Mouse (Mus musculus) spleen, adult 18-20 months (tissue): ENCODE measurements around the gene Epb41l1.
"Not testable (repeated sequence)": the region's sequence is repeated elsewhere in the genome, so short reads cannot be mapped to it uniquely, and the experiment has no call there.

ENCODE experiments used
- DNase-seq, 2 experiments: peaks; one replicate each; pipeline ENCODE4 v3.0.0; 2022; ENCODE audit warnings: mixed read lengths in 2 of 2

Gene Epb41l1

GRCm38 (mm10) chr2:156490176-156490575 lies 69.5 kb downstream of the Epb41l1 start:
- no peak for DNase-seq

- no peak for DNase-seq
These were observed 71.1 kb downstream of the Epb41l1 start for GRCm38 (mm10) chr2:156491796-156492195.

- no peak for DNase-seq
These were observed 73.1 kb downstream of the Epb41l1 start for GRCm38 (mm10) chr2:156493766-156494165.

DNA sequence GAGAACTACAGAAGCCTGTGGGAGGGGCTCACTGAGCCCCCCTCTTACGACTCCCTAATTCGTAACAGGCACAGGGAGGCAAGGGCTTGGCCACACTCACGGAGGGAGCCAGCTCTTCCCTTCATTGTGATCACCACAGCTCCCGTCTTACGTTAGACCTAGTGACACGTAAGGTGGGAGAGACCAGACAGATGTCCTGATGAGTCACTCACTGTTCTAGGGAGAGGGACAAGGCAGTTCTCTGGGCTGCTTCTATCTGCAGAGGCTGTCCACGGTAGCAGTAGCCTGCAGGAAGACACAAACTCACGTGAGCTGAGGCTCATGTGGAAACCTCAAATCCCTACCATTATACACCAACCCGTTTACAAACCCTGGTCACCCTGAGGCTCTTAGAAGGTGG lies 73.8 kb downstream of the Epb41l1 start:
- no peak for DNase-seq

DNA sequence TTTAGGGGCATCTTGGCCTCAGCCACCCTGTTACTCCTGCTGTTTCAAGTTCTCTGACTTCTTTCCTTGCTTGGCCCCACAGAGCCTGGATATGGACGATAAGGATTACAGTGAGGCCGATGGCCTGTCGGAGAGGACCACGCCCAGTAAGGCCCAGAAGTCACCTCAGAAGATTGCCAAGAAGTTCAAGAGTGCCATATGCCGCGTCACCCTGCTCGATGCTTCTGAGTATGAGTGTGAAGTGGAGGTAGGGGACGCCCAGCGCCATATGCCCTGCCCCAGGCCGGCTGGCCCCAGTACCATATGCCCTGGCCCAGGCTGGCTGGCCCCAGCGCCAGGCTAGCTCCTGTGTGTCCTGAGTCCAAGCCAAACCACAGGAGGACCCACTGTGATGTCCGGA lies 74.2 kb downstream of the Epb41l1 start:
- no peak for DNase-seq

GRCm38 (mm10) chr2:156496816-156497566 lies 76.3 kb downstream of the Epb41l1 start:
- DNase-seq, result no peak

DNA sequence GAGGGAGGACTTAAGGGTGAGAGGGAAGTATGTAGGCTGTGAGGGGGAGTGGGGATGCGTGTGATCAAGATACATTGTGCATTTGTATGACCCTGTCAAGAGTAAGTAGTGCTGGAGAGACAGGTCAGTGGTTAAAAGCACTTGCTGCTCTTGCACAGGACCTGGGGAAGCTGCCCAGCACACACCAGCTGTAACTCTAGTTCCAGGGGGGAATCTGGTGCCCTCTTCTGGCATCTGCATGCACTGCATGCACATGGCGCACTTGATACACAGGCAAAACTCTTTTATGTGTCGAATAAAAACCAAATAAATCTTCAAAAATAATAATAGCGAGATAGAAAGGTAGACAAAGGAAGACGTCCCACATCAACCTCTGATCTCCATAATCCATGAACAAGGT lies 77.2 kb downstream of the Epb41l1 start:
- peak in 1 of 2 experiments; percentile 40 for DNase-seq

DNA sequence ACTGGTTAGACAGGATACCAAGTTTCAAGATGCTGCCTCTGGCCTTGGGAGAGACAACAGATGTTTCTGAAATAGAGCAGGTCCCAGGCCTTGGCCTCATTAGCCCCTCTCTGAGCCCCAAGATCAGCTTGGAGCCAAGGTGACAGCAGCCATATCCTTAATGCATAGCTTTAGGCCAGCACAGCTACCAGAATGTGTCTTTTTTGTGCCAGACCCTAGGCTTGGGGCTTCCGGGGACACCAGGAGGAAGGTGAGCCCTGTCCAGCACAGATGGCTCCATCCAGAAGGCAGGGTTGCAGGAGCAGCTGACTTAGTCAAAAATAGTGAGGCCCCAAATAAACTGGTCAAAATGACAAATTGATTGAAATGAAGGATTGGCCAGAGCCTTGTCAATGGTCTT lies 80.3 kb downstream of the Epb41l1 start:
- DNase-seq, result no peak

GRCm38 (mm10) chr2:156505533-156505932 lies 84.8 kb downstream of the Epb41l1 start:
- no peak for DNase-seq

- no peak for DNase-seq
These were observed 91.3 kb downstream of the Epb41l1 start for GRCm38 (mm10) chr2:156512028-156512427.

DNA sequence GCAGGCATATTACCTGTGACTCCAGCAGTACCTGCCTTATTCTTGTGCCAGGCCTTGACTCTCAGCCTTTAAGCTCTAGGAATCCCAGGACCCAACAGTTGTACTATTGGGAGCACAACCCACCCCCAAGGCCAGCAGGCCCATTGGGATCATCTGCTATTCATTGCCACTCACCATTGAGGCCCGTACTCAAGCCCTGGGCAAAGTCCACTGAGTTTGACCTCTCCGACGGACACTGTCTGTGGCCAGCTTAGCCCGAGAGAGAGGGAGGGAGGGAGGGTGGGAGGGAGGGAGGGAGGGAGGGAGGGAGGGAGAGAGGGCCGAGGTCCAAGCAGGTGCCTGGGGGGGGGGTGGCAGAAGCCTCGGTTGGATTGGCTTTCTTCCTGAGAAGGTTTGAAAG lies 91.9 kb downstream of the Epb41l1 start:
- DNase-seq, result no peak

DNA sequence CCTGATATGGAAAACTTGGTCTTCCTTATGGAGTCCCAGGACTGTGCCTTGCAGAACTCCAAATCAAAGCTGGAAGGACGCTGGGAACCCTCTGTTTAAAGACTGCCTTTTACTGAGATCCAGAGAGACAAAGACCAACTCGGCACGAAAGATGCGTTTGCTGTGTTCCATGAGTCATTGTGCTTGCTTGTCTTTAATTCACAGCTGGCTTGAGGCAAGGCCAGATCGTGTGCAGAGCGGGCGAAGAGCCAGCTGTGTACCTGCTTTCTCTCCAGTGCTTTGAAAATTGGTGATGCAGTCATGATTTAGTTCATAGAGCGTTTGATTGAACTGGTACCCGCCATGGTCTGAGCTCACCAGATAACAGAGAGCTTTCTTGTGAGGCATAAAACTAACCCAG lies 94.4 kb downstream of the Epb41l1 start:
- DNase-seq, result no peak

DNA sequence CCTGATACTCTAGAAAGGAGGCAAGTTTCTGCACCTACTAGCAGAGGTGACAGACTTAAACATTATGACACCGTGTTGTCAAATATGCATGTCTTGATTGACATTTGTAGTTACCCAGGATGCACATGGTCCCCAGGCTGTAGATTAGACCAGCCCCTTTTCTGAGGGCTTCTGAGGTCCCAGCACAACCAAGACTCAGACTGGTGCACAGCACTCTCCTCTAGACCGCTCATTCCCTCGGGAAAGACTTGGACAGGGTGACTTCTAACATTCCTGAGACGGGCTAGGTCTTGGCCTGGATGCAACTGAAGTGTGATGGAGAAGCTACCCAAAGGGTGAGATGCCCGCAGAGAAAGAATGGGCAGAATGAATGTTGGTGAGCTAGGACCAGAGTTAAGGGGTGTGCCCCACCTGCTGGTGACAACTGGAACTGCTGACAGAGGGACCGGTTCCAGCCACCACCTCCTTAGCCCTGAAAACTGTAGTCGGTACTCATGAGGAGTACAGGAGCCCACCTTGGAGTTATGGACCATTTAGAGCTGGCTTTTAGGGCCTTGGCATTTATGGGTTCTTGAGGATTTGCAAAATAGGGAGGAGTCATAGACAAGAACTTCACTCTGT lies 95.0 kb downstream of the Epb41l1 start:
- peak; percentile 25 to 76 for DNase-seq

- not testable (repeated sequence) for DNase-seq
These were observed 96.0 kb downstream of the Epb41l1 start for GRCm38 (mm10) chr2:156516678-156517077.

GRCm38 (mm10) chr2:156518306-156518705 lies 97.6 kb downstream of the Epb41l1 start:
- no peak for DNase-seq

DNA sequence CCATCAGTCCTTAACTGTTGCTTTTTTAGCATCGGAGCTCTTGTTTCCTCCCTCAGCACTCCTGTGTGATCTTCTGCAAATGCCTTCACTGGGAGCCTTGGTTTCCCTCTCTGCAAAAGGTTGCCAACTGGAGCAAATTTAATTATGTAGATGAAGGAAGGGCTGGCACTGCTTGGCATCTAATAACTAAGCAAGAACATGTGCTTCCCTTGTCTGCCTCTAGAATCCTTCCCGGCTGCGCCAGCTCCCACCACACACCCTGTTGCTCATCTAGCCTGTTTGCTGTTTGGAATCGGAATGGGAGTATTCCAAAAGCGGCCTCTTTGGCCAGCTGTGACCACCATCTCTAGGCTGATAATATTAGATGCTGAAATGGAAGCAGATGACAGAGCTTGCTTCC lies 98.9 kb downstream of the Epb41l1 start:
- DNase-seq, result no peak

GRCm38 (mm10) chr2:156522994-156523393 lies 102.3 kb downstream of the Epb41l1 start:
- DNase-seq, result peak in 1 of 2 experiments; percentile 11

- DNase-seq, result no peak
These were observed 103.4 kb downstream of the Epb41l1 start for GRCm38 (mm10) chr2:156524078-156524477.

DNA sequence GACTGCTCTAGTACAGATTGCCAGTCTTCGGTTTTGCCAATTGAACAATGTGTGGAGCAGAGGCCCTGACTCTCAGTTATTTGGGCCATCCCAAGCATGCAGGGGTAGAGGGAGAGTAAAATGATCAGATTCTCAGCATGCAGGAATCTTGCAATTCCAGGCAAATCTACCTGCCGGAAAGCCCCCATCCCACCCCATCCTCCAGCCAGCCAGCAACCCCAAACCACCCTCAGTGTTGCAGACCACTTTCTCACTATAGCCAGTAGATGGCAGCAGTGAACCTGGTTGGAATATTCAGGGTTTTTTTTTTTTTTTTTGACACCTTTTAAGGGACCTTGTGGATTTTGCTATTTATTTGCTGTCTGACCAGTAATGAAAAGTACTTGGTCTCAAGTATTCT lies 109.0 kb downstream of the Epb41l1 start:
- no peak for DNase-seq

DNA sequence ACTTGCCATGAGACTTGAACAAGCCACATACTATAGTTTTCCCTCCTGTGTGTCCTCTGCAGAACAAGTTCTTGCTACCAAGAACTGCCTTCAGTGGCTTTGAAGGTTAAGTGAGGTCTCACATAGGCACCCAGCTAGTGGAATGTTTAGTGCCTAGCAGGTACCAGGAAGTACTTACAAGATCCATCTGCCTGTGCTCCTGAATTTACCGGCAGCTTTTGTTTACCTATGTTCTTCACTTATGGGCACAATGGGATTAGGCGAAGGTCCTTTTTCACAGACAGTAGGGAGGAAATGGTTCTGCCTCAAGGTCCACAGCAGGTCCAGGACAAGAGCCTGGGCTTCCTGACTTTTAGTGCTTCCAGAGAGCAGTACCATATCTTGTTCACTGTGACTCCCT lies 112.5 kb downstream of the Epb41l1 start:
- no peak for DNase-seq

GRCm38 (mm10) chr2:156538817-156539555 lies 118.3 kb downstream of the Epb41l1 start:
- no peak for DNase-seq

GRCm38 (mm10) chr2:156540991-156541390 lies 120.3 kb downstream of the Epb41l1 start:
- DNase-seq, result no peak

- no peak for DNase-seq
These were observed 121.7 kb downstream of the Epb41l1 start for GRCm38 (mm10) chr2:156542410-156542809.

- no peak for DNase-seq
These were observed 123.1 kb downstream of the Epb41l1 start for GRCm38 (mm10) chr2:156543804-156544203.
